Mouse (Mus musculus) CH12.LX (cell line): Measurements from ENCODE around the gene Zbtb8os. TPM values are rescaled to one million over a fixed set of nuclear protein-coding genes. Genes with fewer than 3 reads are reported as not detected.

ENCODE experiments used
- DNase-seq: peaks from one replicate; pipeline ENCODE4 v3.0.0-alpha.2; 2013; ENCODE audit errors: extremely low read depth
- H3K27ac ChIP-seq: 2 replicates; pipeline ENCODE4 v1.5.1; 2012; ENCODE audit warnings: low read depth, mild to moderate bottlenecking, control low read depth, moderate library complexity; ENCODE audit not compliant: insufficient read depth
- H3K27me3 ChIP-seq: replicated peaks from 2 replicates; pipeline ENCODE3; 2012; ENCODE audit warnings: inconsistent platforms
- H3K36me3 ChIP-seq, 2 experiments: replicated peaks in 1 of 2; 2 replicates each; pipeline versions ENCODE3 to v1.6.1; 2012; ENCODE audit warnings: inconsistent platforms in 1 of 2, low read length in 1 of 2, mild to moderate bottlenecking in 1 of 2, mixed read lengths in 1 of 2, moderate library complexity in 1 of 2; ENCODE audit not compliant: control insufficient read depth in 1 of 2, insufficient read depth in 1 of 2
- H3K4me1 ChIP-seq, 2 experiments: 2 replicates each; pipeline ENCODE4 v1.6.1; 2012; ENCODE audit warnings: inconsistent platforms in 1 of 2, moderate library complexity in 1 of 2; ENCODE audit not compliant: insufficient read depth in 2 of 2, control insufficient read depth in 1 of 2
- H3K4me2 ChIP-seq: 2 replicates; pipeline ENCODE4 v1.6.1; 2012; ENCODE audit warnings: low read depth, mild to moderate bottlenecking, control low read depth; ENCODE audit not compliant: poor library complexity, insufficient read depth, severe bottlenecking
- H3K4me3 ChIP-seq, 3 experiments: fragments of 150-350 bp in 1 of 3; sonication (generic) in 1 of 3; replicated peaks in 1 of 3; 2 replicates each; pipeline versions ENCODE3 to v1.5.1; 2011 to 2012; ENCODE audit warnings: low read depth in 2 of 3, low read length in 2 of 3, mild to moderate bottlenecking in 2 of 3, moderate library complexity in 2 of 3, control low read depth in 1 of 3, improper control_type of control experiment in 1 of 3, inconsistent platforms in 1 of 3, mixed read lengths in 1 of 3; ENCODE audit not compliant: poor library complexity in 1 of 3
- H3K79me2 ChIP-seq: replicated peaks from 2 replicates; pipeline ENCODE4 v1.6.1; 2012; ENCODE audit warnings: mild to moderate bottlenecking, moderate library complexity; ENCODE audit not compliant: control insufficient read depth, poor library complexity, insufficient read depth, severe bottlenecking; ENCODE audit errors: extremely low read depth
- H3K9ac ChIP-seq: 2 replicates; pipeline ENCODE4 v1.6.1; 2012; ENCODE audit warnings: low read depth, mild to moderate bottlenecking, control low read depth, moderate library complexity; ENCODE audit not compliant: insufficient read depth
- H3K9me3 ChIP-seq: replicated peaks from 2 replicates; pipeline ENCODE3; 2012; ENCODE audit warnings: low read length, inconsistent platforms, mixed read lengths
- CTCF ChIP-seq, 2 experiments: IDR thresholded peaks in 1 of 2; conservative IDR thresholded peaks in 1 of 2; 2 replicates each; pipeline ENCODE4 v1.5.1; 2011 to 2012; ENCODE audit warnings: low read depth in 2 of 2, low read length in 2 of 2, improper control_type of control experiment in 1 of 2, inconsistent platforms in 1 of 2, mild to moderate bottlenecking in 1 of 2, moderate library complexity in 1 of 2
- E2F4 ChIP-seq: IDR thresholded peaks from 2 replicates; pipeline ENCODE4 v1.6.1; 2011; ENCODE audit warnings: low read depth, low read length, improper control_type of control experiment; ENCODE audit not compliant: insufficient replicate concordance
- EP300 ChIP-seq: IDR thresholded peaks from 2 replicates; pipeline ENCODE4 v1.6.1; 2011; ENCODE audit warnings: low read length, improper control_type of control experiment
- GABPA ChIP-seq: IDR thresholded peaks from 2 replicates; pipeline ENCODE4 v1.6.1; 2012; ENCODE audit warnings: low read depth, low read length, improper control_type of control experiment, inconsistent platforms; ENCODE audit not compliant: insufficient replicate concordance
- IRF4 ChIP-seq: IDR thresholded peaks from 2 replicates; pipeline ENCODE4 v1.6.1; 2014; ENCODE audit warnings: low read depth, mild to moderate bottlenecking, inconsistent platforms, low read length, improper control_type of control experiment
- JUN ChIP-seq: IDR thresholded peaks from 2 replicates; pipeline ENCODE4 v1.6.1; 2011; ENCODE audit warnings: low read depth, mild to moderate bottlenecking, low read length, improper control_type of control experiment, moderate library complexity; ENCODE audit not compliant: insufficient read depth
- JUND ChIP-seq: conservative IDR thresholded peaks from 2 replicates; pipeline ENCODE4 v1.6.1; 2011; ENCODE audit warnings: low read depth, low read length, improper control_type of control experiment
- KAT2A ChIP-seq: IDR thresholded peaks from 2 replicates; pipeline ENCODE4 v1.6.1; 2012; ENCODE audit warnings: low read length, improper control_type of control experiment, inconsistent platforms; ENCODE audit not compliant: insufficient replicate concordance
- MAX ChIP-seq: IDR thresholded peaks from 2 replicates; pipeline ENCODE4 v1.6.1; 2011; ENCODE audit warnings: low read length, improper control_type of control experiment
- MAZ ChIP-seq: IDR thresholded peaks from 2 replicates; pipeline ENCODE4 v1.6.1; 2012; ENCODE audit warnings: low read depth, mild to moderate bottlenecking, inconsistent platforms, low read length, improper control_type of control experiment, moderate library complexity
- MXI1 ChIP-seq: IDR thresholded peaks from 2 replicates; pipeline ENCODE4 v1.6.1; 2011; ENCODE audit warnings: mild to moderate bottlenecking, low read depth, low read length, improper control_type of control experiment
- MYC ChIP-seq: IDR thresholded peaks from 2 replicates; pipeline ENCODE4 v1.6.1; 2011; ENCODE audit warnings: low read depth, mild to moderate bottlenecking, improper control_type of control experiment, low read length
- NELFE ChIP-seq: IDR thresholded peaks from 2 replicates; pipeline ENCODE4 v1.6.1; 2011; ENCODE audit warnings: low read depth, low read length, improper control_type of control experiment
- POLR2A ChIP-seq: IDR thresholded peaks from 2 replicates; pipeline ENCODE4 v1.6.1; 2011; ENCODE audit warnings: low read depth, mild to moderate bottlenecking, improper control_type of control experiment, low read length
- POLR2AphosphoS2 ChIP-seq: IDR thresholded peaks from 2 replicates; pipeline ENCODE4 v1.6.1; 2011; ENCODE audit warnings: low read depth, low read length, improper control_type of control experiment
- RAD21 ChIP-seq: IDR thresholded peaks from 2 replicates; pipeline ENCODE4 v1.6.1; 2011; ENCODE audit warnings: low read depth, mild to moderate bottlenecking, low read length, improper control_type of control experiment, moderate library complexity
- SMC3 ChIP-seq: IDR thresholded peaks from 2 replicates; pipeline ENCODE4 v1.6.1; 2011; ENCODE audit warnings: low read depth, low read length, improper control_type of control experiment
- TBP ChIP-seq: conservative IDR thresholded peaks from 2 replicates; pipeline ENCODE4 v1.6.1; 2011; ENCODE audit warnings: low read depth, low read length, improper control_type of control experiment
- UBTF ChIP-seq: IDR thresholded peaks from 2 replicates; pipeline ENCODE4 v1.6.1; 2012; ENCODE audit warnings: low read depth, mild to moderate bottlenecking, inconsistent platforms, low read length, improper control_type of control experiment, moderate library complexity
- ZMIZ1 ChIP-seq: IDR thresholded peaks from 2 replicates; pipeline ENCODE4 v1.6.1; 2012; ENCODE audit warnings: low read depth, mild to moderate bottlenecking, inconsistent platforms, low read length, improper control_type of control experiment
- ZNF384 ChIP-seq: IDR thresholded peaks from 2 replicates; pipeline ENCODE4 v1.6.1; 2012; ENCODE audit warnings: low read depth, low read length, improper control_type of control experiment, inconsistent platforms
- dilution Hi-C: fragments of 300-500 bp; cut with MboI; formaldehyde crosslinking; loops from 2 replicates; pipeline ENCODE4 v1.14.3; 2020; ENCODE audit warnings: low sequenced_read_pairs; ENCODE audit not compliant: extremely low pct_unique_long_range_greater_than_20kb, extremely low pct_ligation_motif_present
- in situ Hi-C: fragments of 300-500 bp; cut with MboI; formaldehyde crosslinking; loops from 3 replicates; pipeline ENCODE4 v1.14.3; 2019; ENCODE audit warnings: low sequenced_read_pairs, low pct_ligation_motif_present, low pct_unique_long_range_greater_than_20kb, mixed read lengths
- polyA plus RNA-seq: library from polyadenylated mRNA; unstranded; fragments of >175 nt; gene quantifications from 2 replicates; pipeline ENCODE4 v1.2.1, GENCODE M21; 2012; ENCODE audit warnings: low read depth; ENCODE audit not compliant: insufficient read length
- total RNA-seq, 2 experiments: library from RNA; depleted of rRNA; stranded (reverse); fragments of 300-350 nt in 1 of 2; fragments of >200 nt in 1 of 2; gene quantifications; 2 replicates each; pipeline ENCODE4 v1.2.3; 2012 to 2014

Gene Zbtb8os
- total and polyA plus RNA-seq, 3 experiments = 104 to 135 (median 134) TPM

DNA sequence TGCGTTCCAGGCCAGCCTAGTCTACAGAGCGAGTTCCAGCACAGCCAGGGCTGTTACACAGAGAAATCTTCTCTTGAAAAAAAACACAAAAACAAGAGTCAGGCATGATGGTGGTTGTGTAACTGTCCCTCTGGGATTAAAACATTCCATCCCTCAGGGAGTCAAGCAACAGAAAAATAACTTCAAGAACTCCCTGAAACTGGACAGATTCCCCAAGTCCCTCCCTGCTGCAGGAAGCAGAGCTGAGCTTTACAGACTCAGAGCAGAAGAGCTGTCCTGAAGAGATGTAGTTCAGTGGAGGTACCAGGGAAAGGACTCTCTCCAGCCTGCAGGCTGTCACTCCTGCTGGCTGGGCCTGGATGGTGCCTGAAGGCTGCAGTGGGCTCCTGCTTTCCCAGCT lies 47.0 kb downstream of the Zbtb8os start:
- Histone ChIP-seq H3K36me3 (no peaks in the 10 kb centered on the region), H3K9ac (no peak overlapping the region), H3K4me2 (no peak overlapping the region), H3K79me2 (no peaks in the 10 kb centered on the region), H3K27ac (no peak overlapping the region)
- in situ Hi-C loops = no loop called here
- no peak for DNase-seq
- TF ChIP-seq GABPA (no peak), CTCF (conservative IDR thresholded peaks at IDR 0.05 in 1 of 2, IDR thresholded peaks at IDR 0.05 in 1 of 2; ENCODE audit: low read depth in 2 of 2, low read length in 2 of 2) (no peak), JUND (no peak)
- TF ChIP-seq, all 38 proteins: peak for 0
- peaks cover 28% of the 10 kb centered on the region for H3K27me3 ChIP-seq
- dilution Hi-C loops = no loop called here
- peaks cover 0 to 6% of the 10 kb centered on the region in 2 experiments; a peak in 1 of 4 replicates for H3K4me1 ChIP-seq
- no peak overlapping the region for H3K4me3 ChIP-seq
- H3K9me3 ChIP-seq = peaks cover 2% of the 10 kb centered on the region

- Histone ChIP-seq H3K36me3 (no peaks in the 10 kb centered on the region), H3K79me2 (no peaks in the 10 kb centered on the region), H3K4me1 (peaks cover 0 to 6% of the 10 kb centered on the region in 2 experiments; a peak in 1 of 4 replicates), H3K27ac (no peak overlapping the region), H3K9ac (no peak overlapping the region), H3K4me3 (no peak overlapping the region), H3K27me3 (peaks cover 17% of the 10 kb centered on the region), H3K9me3 (no peaks in the 10 kb centered on the region), H3K4me2 (no peak overlapping the region)
- TF ChIP-seq POLR2A = no peak
- no peak for TF ChIP-seq MXI1
- TF ChIP-seq SMC3 = no peak
- TF ChIP-seq E2F4 = no peak
- no peak for TF ChIP-seq IRF4
- no peak for TF ChIP-seq UBTF
- TF ChIP-seq RAD21 = no peak
- no peak for TF ChIP-seq ZNF384
- no peak for TF ChIP-seq MYC
- TF ChIP-seq ZMIZ1 = no peak
- TF ChIP-seq TBP = no peak
- no peak for TF ChIP-seq JUN
- no peak for TF ChIP-seq POLR2AphosphoS2
- DNase-seq = no peak
- dilution Hi-C loops (no loop called here), in situ Hi-C loops (no loop called here)
Measured at GRCm38 (mm10) chr4:129383586-129383985, 48.1 kb downstream of the Zbtb8os start.

DNA sequence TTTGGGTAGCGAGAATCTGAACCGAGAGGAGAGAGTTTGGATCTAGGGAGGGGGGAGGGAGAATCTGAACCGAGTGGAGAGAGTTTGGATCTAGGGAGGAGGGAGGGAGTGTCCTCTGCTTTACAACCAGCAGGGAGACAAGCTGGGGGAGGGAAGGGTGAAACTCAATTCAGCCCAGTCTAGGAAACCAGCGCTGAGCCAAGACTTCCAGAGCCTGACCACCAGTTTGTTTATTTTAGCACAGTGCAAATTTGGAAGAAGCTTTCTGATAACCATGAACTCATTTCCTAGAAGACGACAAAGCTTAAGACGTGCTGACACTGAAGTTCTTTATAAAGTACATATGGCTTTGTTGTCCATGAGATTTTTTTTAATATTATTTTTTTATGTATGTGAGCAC lies 48.9 kb downstream of the Zbtb8os start:
- DNase-seq = no peak
- no peak overlapping the region for H3K4me2 ChIP-seq
- H3K9me3 ChIP-seq = no peaks in the 10 kb centered on the region
- H3K79me2 ChIP-seq = no peaks in the 10 kb centered on the region
- H3K36me3 ChIP-seq = no peaks in the 10 kb centered on the region
- H3K27me3 ChIP-seq = peaks cover 11% of the 10 kb centered on the region
- no peak overlapping the region for H3K9ac ChIP-seq
- in situ Hi-C loops = no loop called here
- peaks cover 0 to 6% of the 10 kb centered on the region in 2 experiments; a peak in 1 of 4 replicates for H3K4me1 ChIP-seq
- H3K4me3 ChIP-seq = no peak overlapping the region
- dilution Hi-C loops = no loop called here
- no peak for TF ChIP-seq MAX
- no peak for TF ChIP-seq MAZ
- no peak for TF ChIP-seq NELFE
- TF ChIP-seq MXI1 = no peak
- no peak for TF ChIP-seq EP300
- TF ChIP-seq POLR2A = no peak
- no peak for TF ChIP-seq E2F4
- TF ChIP-seq KAT2A = no peak
- TF ChIP-seq, all 38 proteins: peak for 0
- H3K27ac ChIP-seq = no peak overlapping the region
